Mouse (Mus musculus): ENCODE results near the gene Fadd. TPM values are rescaled to one million over a fixed set of nuclear protein-coding genes. Genes with fewer than 3 reads are reported as not detected.

The Fadd gene
- 1 to 10 TPM; 2.8 to 3.6 (median 3.3) TPM for total RNA-seq (2022)

- peak; percentile 92 to 93 for DNase-seq (ENCODE audit: low spot score in 2 of 2)
Observed at GRCm38 (mm10) chr7:144582284-144582980, at the start of gene Fadd. Gene Fadd (minus strand): TSS chr7:144582463.

GRCm38 (mm10) chr7:144630622-144631021 is 48.4 kb upstream of the Fadd start:
- DNase-seq (ENCODE audit: low spot score in 2 of 2): no peak

GRCm38 (mm10) chr7:144628334-144628915 is 46.2 kb upstream of the Fadd start:
- no peak for DNase-seq (ENCODE audit: low spot score in 2 of 2)

GRCm38 (mm10) chr7:144627606-144628333 is 45.5 kb upstream of the Fadd start:
- no peak for DNase-seq (ENCODE audit: low spot score in 2 of 2)

- no peak for DNase-seq (ENCODE audit: low spot score in 2 of 2)
Observed at GRCm38 (mm10) chr7:144626042-144626441, 43.8 kb upstream of the Fadd start.

GRCm38 (mm10) chr7:144620721-144621681 is 38.7 kb upstream of the Fadd start:
- peak in 1 of 2 experiments; percentile 47 for DNase-seq (ENCODE audit: low spot score in 2 of 2)

- DNase-seq (ENCODE audit: low spot score in 2 of 2): no peak
Observed at GRCm38 (mm10) chr7:144620315-144620714, 38.1 kb upstream of the Fadd start.

GRCm38 (mm10) chr7:144615343-144615742 is 33.1 kb upstream of the Fadd start:
- DNase-seq (ENCODE audit: low spot score in 2 of 2): no peak

- no peak for DNase-seq (ENCODE audit: low spot score in 2 of 2)
Observed at GRCm38 (mm10) chr7:144612829-144613228, 30.6 kb upstream of the Fadd start.

GRCm38 (mm10) chr7:144612351-144612750 is 30.1 kb upstream of the Fadd start:
- no peak for DNase-seq (ENCODE audit: low spot score in 2 of 2)

GRCm38 (mm10) chr7:144611595-144611994 is 29.3 kb upstream of the Fadd start:
- no peak for DNase-seq (ENCODE audit: low spot score in 2 of 2)

GRCm38 (mm10) chr7:144609568-144609967 is 27.3 kb upstream of the Fadd start:
- DNase-seq (ENCODE audit: low spot score in 2 of 2): no peak

GRCm38 (mm10) chr7:144607862-144608261 is 25.6 kb upstream of the Fadd start:
- DNase-seq (ENCODE audit: low spot score in 2 of 2): no peak

GRCm38 (mm10) chr7:144604735-144605134 is 22.5 kb upstream of the Fadd start:
- no peak for DNase-seq (ENCODE audit: low spot score in 2 of 2)

- no peak for DNase-seq (ENCODE audit: low spot score in 2 of 2)
Observed at GRCm38 (mm10) chr7:144604291-144604690, 22.0 kb upstream of the Fadd start.

GRCm38 (mm10) chr7:144600333-144600900 is 18.2 kb upstream of the Fadd start:
- no peak for DNase-seq (ENCODE audit: low spot score in 2 of 2)

- DNase-seq (ENCODE audit: low spot score in 2 of 2): no peak
Observed at GRCm38 (mm10) chr7:144589508-144589907, 7.2 kb upstream of the Fadd start.

- DNase-seq (ENCODE audit: low spot score in 2 of 2): peak in 1 of 2 experiments; percentile 37
Observed at GRCm38 (mm10) chr7:144587291-144587690, 5.0 kb upstream of the Fadd start.

- peak in 1 of 2 experiments; percentile 60 for DNase-seq (ENCODE audit: low spot score in 2 of 2)
Observed at GRCm38 (mm10) chr7:144585648-144586047, 3.4 kb upstream of the Fadd start.

- no peak for DNase-seq (ENCODE audit: low spot score in 2 of 2)
Observed at GRCm38 (mm10) chr7:144583619-144584018, 1.4 kb upstream of the Fadd start.
